Mouse (Mus musculus) spleen, postnatal 4 days (tissue): ENCODE data around the gene Rpl23a.
"Not testable (repeated sequence)": the region's sequence is repeated elsewhere in the genome, so short reads cannot be mapped to it uniquely, and the experiment has no call there.

Experiments used
- DNase-seq, 2 experiments: peaks; one replicate each; pipeline ENCODE4 v3.0.0; 2022; ENCODE audit warnings: low spot score in 2 of 2

Rpl23a gene

DNA sequence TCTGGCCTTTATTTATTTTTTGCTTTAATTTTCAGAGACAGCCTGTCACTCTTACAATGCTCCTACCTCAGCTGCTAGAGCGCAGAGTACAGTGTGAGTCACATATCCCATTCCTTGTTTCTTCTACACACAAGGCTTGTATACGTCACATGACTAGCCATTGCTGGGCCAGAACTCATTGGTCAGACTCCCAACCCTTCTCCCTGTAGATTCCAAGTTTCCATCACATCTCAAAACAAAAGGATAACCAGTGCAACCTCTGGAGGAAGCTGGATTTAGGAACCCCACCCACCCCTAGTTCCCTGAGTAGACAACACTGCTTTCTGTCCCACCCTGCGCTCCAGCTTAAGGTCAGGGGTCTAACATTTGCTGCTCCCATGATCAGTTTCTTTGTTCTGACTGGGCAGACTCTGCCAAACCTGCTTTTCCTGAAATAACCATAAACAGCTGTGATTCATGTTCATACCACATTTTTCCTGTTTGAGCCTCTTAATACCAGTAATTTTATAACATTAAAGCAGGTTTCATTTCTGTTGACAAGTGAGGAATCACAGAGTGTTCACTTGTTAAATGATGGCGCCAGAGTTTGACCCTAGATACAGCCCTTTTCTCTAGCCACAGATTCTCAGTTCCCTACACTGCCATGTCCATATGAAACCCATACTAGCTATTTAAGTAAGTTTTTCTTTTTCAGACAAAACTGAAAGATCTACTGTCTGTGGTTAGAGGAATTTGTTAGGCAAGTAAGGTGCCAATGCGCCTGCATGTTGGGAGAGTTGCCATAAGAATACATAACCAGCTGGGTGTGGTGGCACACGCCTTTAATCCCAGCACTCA lies 36.5 kb downstream of the Rpl23a start:
- DNase-seq, result no peak

DNA sequence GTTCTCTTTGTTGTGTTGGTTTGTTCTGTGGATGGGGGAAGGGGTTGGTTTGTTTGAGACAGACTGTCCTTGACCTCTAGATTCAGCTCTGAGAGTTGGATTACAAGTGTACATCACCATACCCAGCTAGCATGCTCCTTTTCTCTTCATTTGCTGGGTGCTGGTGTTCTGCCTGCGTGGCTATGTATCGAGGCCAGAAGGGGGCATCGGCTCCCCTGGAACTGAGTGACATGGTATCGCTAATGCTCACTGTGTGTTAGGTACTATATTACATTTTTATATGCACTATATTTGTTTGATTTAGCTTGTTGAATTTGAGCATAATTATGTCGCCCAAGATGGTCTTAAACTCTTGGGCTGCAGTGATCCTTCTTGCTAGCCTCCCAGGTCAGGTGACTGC lies 37.2 kb downstream of the Rpl23a start:
- DNase-seq, result no peak

DNA sequence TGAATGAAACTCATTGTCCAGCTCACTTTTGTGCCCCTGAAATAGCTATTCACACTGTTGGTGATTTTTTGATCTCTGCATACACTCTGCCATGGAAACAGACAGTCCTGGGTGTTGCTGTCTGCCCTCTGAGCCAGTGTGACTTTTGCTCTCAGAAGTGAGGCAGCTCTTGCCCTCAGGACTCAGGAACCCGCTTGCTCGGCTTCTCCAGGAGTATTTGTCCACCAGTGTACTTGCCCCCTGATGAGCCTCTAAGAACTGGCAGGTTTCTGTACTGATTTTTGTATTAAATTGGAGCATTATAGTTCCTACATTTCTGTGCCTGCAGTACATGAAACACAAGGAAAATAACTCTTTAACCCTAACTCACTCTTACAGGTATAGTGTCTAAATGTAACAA lies 39.9 kb downstream of the Rpl23a start:
- DNase-seq, result no peak

DNA sequence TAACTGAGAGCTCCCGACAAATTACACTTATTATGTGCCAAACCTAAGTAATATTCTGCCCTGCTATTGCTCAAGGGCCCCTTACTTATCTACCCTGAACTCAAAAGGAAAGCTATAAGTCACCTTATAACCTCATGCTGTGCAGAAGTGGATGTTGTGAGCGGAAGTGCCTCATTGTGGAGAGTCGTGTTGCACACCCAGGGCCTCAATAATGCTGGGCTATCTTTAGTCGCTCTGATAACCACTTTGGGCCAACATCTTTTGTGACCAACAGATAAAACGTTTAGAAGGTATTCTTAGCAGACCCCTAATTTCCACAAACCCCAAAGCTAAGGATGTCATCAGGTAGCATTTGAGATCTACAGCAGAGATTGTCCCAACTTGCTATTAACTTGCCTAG lies 42.7 kb downstream of the Rpl23a start:
- no peak for DNase-seq

DNA sequence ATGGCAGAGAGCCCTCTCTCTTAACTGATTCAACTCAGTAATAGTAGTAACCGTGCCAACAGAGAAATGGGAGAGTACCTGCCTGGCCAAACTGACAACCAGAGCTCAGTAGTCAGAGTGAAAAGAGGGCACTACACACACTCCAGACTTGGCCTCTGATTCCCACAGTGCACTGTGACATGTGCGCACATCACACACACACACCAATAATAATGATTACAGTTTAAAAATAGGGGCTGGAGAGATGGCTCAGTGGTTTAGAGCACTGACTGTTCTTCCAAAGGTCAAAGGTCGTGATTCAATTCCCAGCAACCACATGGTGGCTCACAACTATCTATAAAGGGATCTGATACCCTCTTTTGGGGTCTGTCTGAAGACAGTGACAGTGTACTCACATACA lies 45.4 kb downstream of the Rpl23a start:
- no peak for DNase-seq

DNA sequence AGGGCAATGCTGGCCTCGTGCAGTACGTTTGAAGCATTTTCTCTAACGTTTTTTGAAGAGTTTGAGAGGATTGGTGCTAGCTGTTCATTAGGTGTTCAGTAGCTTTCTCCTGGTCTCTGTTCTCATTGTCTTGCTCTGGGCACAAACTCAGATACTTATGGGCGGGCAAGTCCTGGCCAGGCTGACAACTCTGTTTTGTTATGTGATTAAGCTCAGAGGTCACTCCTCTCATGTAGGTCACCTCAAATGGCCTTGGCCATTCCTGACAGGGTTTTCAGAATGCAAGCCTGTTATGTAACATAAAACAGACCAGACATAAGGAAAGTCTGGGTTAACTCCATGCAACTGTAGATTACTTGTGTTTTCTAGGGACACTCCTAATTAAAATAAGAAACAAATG lies 45.8 kb downstream of the Rpl23a start:
- DNase-seq, result no peak

DNA sequence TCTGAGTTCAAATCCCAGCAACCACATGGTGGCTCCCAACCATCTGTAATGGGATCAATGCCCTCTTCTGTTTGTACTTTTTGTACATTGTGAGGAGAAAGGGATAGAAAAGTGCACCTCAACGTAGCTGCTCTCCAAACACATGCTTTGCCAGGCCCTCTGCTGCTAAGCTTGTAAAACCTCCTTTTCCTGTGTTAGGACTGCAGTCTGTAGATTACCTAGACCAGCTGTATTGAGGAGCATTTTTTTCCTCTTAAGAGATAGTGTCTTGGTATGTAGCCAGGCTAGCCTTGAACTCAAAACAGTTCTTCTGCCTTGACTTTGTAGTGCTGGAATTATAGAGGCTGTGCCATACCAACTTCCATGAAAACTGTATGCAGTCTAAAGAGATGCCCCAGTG lies 47.3 kb downstream of the Rpl23a start:
- no peak for DNase-seq

DNA sequence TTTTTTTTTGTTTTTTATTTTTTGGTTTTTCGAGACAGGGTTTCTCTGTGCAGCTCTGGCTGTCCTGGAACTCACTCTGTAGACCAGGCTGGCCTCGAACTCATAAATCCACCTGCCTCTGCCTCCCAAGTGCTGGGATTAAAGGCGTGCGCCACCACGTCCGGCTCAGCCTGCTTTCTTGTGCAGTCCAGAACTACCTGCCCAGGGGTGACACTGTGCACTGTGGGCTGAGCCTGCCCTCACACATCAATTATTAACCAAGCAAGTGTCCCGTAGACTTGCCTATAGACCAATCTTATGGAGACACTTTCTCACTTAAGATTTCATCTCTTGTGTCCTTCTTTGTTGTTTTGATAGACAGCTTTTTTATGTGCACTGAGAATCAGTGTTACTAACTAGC lies 48.1 kb downstream of the Rpl23a start:
- not testable (repeated sequence) for DNase-seq

DNA sequence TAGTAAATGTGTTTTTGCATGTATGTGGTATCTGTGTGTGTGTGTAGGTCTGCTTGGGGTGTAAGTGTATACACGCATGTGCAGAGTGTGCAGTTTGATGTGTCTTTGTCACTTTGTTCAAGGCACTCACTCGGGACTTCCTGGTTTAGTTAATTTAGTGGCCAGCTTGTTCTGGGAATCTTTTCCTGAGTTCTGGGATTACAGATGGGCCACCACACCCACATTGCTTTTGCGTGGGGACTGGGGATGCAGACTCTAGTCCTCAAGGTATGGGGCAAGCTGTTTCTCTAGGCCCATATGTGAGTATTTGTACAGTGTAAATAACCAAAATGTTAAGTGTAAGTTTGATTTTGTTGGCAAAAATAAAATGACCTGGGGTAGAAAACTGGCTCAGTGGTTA lies 49.0 kb downstream of the Rpl23a start:
- DNase-seq, result no peak

DNA sequence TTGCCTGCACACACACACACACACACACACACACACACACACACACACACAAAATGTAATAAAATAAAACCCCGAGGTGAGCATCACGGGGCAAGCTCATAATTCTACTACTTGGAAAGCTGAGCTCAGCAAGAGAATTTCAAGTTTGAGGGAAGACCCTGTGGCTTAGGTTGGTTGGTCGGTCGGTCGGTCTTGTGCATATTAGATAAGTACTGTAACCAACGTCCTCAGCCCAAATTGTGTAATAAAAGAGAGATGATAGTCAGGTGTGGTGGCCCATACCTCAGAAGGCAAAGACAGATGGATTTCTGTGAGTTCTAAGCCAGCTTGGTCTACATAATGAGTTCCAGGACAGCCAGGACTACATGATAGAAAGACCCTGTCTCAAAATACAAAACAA lies 49.5 kb downstream of the Rpl23a start:
- DNase-seq, result no peak
